Mouse (Mus musculus): ENCODE results near the gene Nav1. TPM values are rescaled to one million over a fixed set of nuclear protein-coding genes. Genes with fewer than 3 reads are reported as not detected.
A peak's percentile ranks its signal among the peaks of the same experiment; 100 is the strongest.

The Nav1 gene
- polyA plus RNA-seq, 1 experiment, result 33.7 TPM

DNA sequence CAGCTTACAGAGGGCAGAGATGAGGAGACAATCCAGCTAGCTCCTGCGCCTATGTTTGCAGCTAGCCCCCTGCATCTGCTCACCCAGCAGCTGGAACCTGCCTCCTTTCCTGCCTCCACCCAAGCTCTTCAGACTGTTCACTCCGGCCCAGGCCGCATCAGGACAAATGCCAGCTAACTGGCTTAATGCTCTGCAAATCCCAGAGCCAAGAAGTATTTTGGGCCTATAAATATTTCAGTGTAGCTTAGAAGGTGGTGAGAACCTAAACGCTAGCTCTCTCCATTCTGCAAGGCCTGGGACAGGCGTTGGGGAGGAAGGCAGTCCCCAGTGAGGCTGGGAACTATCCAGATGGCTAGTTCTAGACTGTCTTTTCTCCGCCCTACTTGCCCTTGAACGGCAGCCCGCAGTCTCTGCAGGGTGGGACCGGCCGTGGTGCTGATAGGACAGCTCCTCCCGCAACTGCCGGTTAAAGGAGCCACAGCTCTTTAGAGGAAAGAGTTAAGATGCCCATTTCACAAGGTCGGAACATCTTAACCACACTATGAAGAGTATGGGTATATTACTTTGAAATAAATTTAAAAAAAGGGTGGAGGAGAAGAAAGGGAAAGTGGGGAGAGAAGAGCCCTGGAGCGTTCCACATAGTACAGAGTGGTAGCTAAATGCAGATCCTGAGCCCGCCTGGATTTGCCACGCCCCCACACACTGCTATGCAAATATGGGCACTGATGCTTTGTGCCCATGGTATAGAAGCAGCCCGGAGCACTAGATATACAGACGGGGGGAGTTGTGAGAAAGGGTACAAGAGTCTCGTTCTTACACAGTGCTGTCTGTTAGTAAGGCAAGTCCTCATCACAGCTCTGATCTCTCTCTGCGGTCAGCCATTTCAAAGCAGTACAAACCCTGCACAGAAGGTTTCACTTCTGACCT lies 8.9 kb upstream of the Nav1 start:
- no peak overlapping the region for H3K4me3 ChIP-seq
- no peaks in the 10 kb centered on the region for H3K27me3 ChIP-seq (ENCODE audit: control insufficient read depth, insufficient read depth, insufficient read length)
- peaks cover 72% of the 10 kb centered on the region for H3K79me2 ChIP-seq (ENCODE audit: control insufficient read depth, insufficient read depth)
- no peaks in the 10 kb centered on the region for H3K36me3 ChIP-seq (ENCODE audit: control insufficient read depth, insufficient read depth)
- H3K4me2 ChIP-seq (ENCODE audit: low read depth), result no peak overlapping the region
- peak; percentile 84 for TF ChIP-seq REST (IDR thresholded peaks at IDR 0.05; ENCODE audit: insufficient read depth, insufficient read length)
- no peak for TF ChIP-seq CEBPB (IDR thresholded peaks at IDR 0.05; ENCODE audit: insufficient read depth, poor library complexity, severe bottlenecking)
- no peak for TF ChIP-seq USF1 (IDR thresholded peaks at IDR 0.05; ENCODE audit: low read depth)
- TF ChIP-seq TCF12 (IDR thresholded peaks at IDR 0.05; ENCODE audit: insufficient read depth, poor library complexity, severe bottlenecking), result no peak
- no peak for TF ChIP-seq POLR2A (IDR thresholded peaks at IDR 0.05; ENCODE audit: insufficient read length, low read depth)
- TF ChIP-seq TCF3 (IDR thresholded peaks at IDR 0.05; ENCODE audit: insufficient read length, low read depth), result no peak
- TF ChIP-seq SRF (IDR thresholded peaks at IDR 0.05; ENCODE audit: control insufficient read depth, insufficient read length, low read depth), result no peak
- peak in 1 of 3 experiments; percentile 9 for TF ChIP-seq MYOD1 (IDR thresholded peaks at IDR 0.05; ENCODE audit: control insufficient read depth in 1 of 3, insufficient read length in 2 of 3, low read depth in 2 of 3)
- no peak for TF ChIP-seq E2F4 (IDR thresholded peaks at IDR 0.05; ENCODE audit: insufficient read depth)
- TF ChIP-seq MAX (IDR thresholded peaks at IDR 0.05; ENCODE audit: low read depth), result no peak
- no peak for TF ChIP-seq MYOG (IDR thresholded peaks at IDR 0.05; ENCODE audit: control insufficient read depth in 1 of 3, insufficient read depth in 1 of 3, insufficient read length in 2 of 3, low read depth in 2 of 3)
- no peak for TF ChIP-seq POLR2AphosphoS2 (IDR thresholded peaks at IDR 0.05; ENCODE audit: insufficient read length, low read depth)
- H3ac ChIP-seq (ENCODE audit: control insufficient read depth, insufficient read length), result no peak overlapping the region

DNA sequence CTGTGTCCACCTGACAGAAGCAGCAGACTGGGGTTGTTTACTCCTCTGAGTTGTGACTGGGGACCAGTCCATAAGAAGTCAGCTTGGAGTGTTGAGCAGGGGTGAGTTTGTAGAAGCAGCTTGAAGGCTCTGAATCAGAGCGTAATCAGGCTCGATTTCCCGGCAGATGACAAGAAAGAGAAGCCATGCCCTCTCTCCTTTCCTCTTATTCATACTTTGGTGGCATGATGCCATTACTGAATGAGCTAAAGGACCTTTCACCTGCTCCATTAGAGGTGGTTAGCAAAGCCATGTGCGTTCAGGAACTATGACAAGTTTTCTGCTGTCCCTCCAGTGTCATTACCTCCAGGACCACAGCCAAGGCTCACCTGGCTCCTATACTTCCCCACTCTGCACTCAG lies 2.5 kb upstream of the Nav1 start:
- H3ac ChIP-seq (ENCODE audit: control insufficient read depth, insufficient read length), result no peak overlapping the region
- TF ChIP-seq MYOG (IDR thresholded peaks at IDR 0.05; ENCODE audit: control insufficient read depth in 1 of 3, insufficient read depth in 1 of 3, insufficient read length in 2 of 3, low read depth in 2 of 3), result no peak
- no peak for TF ChIP-seq MAX (IDR thresholded peaks at IDR 0.05; ENCODE audit: low read depth)
- TF ChIP-seq POLR2AphosphoS2 (IDR thresholded peaks at IDR 0.05; ENCODE audit: insufficient read length, low read depth), result no peak
- no peak for TF ChIP-seq E2F4 (IDR thresholded peaks at IDR 0.05; ENCODE audit: insufficient read depth)
- no peak for TF ChIP-seq REST (IDR thresholded peaks at IDR 0.05; ENCODE audit: insufficient read depth, insufficient read length)
- TF ChIP-seq SRF (IDR thresholded peaks at IDR 0.05; ENCODE audit: control insufficient read depth, insufficient read length, low read depth), result no peak
- no peak for TF ChIP-seq USF1 (IDR thresholded peaks at IDR 0.05; ENCODE audit: low read depth)
- no peak for TF ChIP-seq CEBPB (IDR thresholded peaks at IDR 0.05; ENCODE audit: insufficient read depth, poor library complexity, severe bottlenecking)
- no peak for TF ChIP-seq TCF12 (IDR thresholded peaks at IDR 0.05; ENCODE audit: insufficient read depth, poor library complexity, severe bottlenecking)
- no peaks in the 10 kb centered on the region for H3K27me3 ChIP-seq (ENCODE audit: control insufficient read depth, insufficient read depth, insufficient read length)
- H3K4me2 ChIP-seq (ENCODE audit: low read depth), result no peak overlapping the region
- H3K36me3 ChIP-seq (ENCODE audit: control insufficient read depth, insufficient read depth), result peaks cover 12% of the 10 kb centered on the region
- peaks cover 32% of the 10 kb centered on the region for H3K79me2 ChIP-seq (ENCODE audit: control insufficient read depth, insufficient read depth)
- no peak overlapping the region for H3K4me3 ChIP-seq

GRCm38 (mm10) chr1:135606355-135607015 lies 610 bp downstream of the Nav1 start:
- no peak overlapping the region for H3ac ChIP-seq (ENCODE audit: control insufficient read depth, insufficient read length)
- H3K27me3 ChIP-seq (ENCODE audit: control insufficient read depth, insufficient read depth, insufficient read length), result no peaks in the 10 kb centered on the region
- H3K36me3 ChIP-seq (ENCODE audit: control insufficient read depth, insufficient read depth), result peaks cover 12% of the 10 kb centered on the region
- H3K4me2 ChIP-seq (ENCODE audit: low read depth), result no peak overlapping the region
- TF ChIP-seq USF1 (IDR thresholded peaks at IDR 0.05; ENCODE audit: low read depth) (no peak), TCF3 (IDR thresholded peaks at IDR 0.05; ENCODE audit: insufficient read length, low read depth) (no peak), MYOD1 (IDR thresholded peaks at IDR 0.05; ENCODE audit: control insufficient read depth in 1 of 3, insufficient read length in 2 of 3, low read depth in 2 of 3) (no peak), TCF12 (IDR thresholded peaks at IDR 0.05; ENCODE audit: insufficient read depth, poor library complexity, severe bottlenecking) (no peak)
- H3K4me3 ChIP-seq, result no peak overlapping the region
- peaks cover 12% of the 10 kb centered on the region for H3K79me2 ChIP-seq (ENCODE audit: control insufficient read depth, insufficient read depth)

DNA sequence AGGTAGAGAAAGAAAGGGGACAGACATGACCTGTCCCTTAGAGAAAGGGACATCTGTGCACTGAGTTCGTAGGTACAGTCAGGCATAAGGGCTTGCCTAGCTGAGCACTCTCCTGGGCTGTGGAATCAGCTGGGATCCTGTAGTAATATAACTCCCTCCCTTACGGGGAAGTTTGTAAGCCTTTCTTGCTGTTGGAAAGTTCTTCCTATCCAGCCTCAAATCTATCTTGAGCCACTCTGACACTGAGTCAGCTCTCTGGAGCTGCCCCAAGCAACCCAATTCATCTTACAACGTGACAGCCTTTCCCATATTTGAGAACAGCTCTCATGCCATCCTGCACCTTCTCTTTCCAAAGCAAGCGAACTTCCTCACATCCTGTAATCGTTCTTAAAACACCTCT lies 1.6 kb downstream of the Nav1 start:
- Histone ChIP-seq H3K4me2 (ENCODE audit: low read depth) (no peak overlapping the region), H3K27me3 (ENCODE audit: control insufficient read depth, insufficient read depth, insufficient read length) (no peaks in the 10 kb centered on the region), H3K79me2 (ENCODE audit: control insufficient read depth, insufficient read depth) (peaks cover 3% of the 10 kb centered on the region), H3ac (ENCODE audit: control insufficient read depth, insufficient read length) (no peak overlapping the region), H3K36me3 (ENCODE audit: control insufficient read depth, insufficient read depth) (peaks cover 12% of the 10 kb centered on the region), H3K4me3 (no peak overlapping the region)
- TF ChIP-seq POLR2A (IDR thresholded peaks at IDR 0.05; ENCODE audit: insufficient read length, low read depth) (no peak), REST (IDR thresholded peaks at IDR 0.05; ENCODE audit: insufficient read depth, insufficient read length) (no peak), USF1 (IDR thresholded peaks at IDR 0.05; ENCODE audit: low read depth) (no peak), MYOD1 (IDR thresholded peaks at IDR 0.05; ENCODE audit: control insufficient read depth in 1 of 3, insufficient read length in 2 of 3, low read depth in 2 of 3) (no peak), POLR2AphosphoS2 (IDR thresholded peaks at IDR 0.05; ENCODE audit: insufficient read length, low read depth) (no peak), CEBPB (IDR thresholded peaks at IDR 0.05; ENCODE audit: insufficient read depth, poor library complexity, severe bottlenecking) (no peak), E2F4 (IDR thresholded peaks at IDR 0.05; ENCODE audit: insufficient read depth) (no peak), TCF12 (IDR thresholded peaks at IDR 0.05; ENCODE audit: insufficient read depth, poor library complexity, severe bottlenecking) (no peak), TCF3 (IDR thresholded peaks at IDR 0.05; ENCODE audit: insufficient read length, low read depth) (no peak)
